Mouse (Mus musculus): ENCODE results near the gene Celf5.

- TF ChIP-seq CTCF (IDR thresholded peaks at IDR 0.05; ENCODE audit: extremely low read depth, insufficient read depth, insufficient read length, insufficient replicate concordance) (no peak), POLR2A (IDR thresholded peaks at IDR 0.05; ENCODE audit: low read depth, low read length) (no peak)
These were observed 24.6 kb upstream of the Celf5 start for GRCm38 (mm10) chr10:81507095-81507494.

All from spleen, adult 2 months (tissue).